Mouse (Mus musculus) spleen, adult 12 weeks (tissue): ENCODE measurements around the gene Tmem69.

Experiments used
- DNase-seq: peaks from one replicate; pipeline ENCODE4 v3.0.0; 2022; ENCODE audit warnings: low spot score

Tmem69 gene

GRCm38 (mm10) chr4:116555413-116556300 lies at the start of gene Tmem69:
Gene Tmem69, minus strand, starts transcription at chr4:116555936.
- DNase-seq, result peak; percentile 65

GRCm38 (mm10) chr4:116596978-116597881 lies 41.5 kb upstream of the Tmem69 start:
- peak; percentile 75 for DNase-seq

- no peak for DNase-seq
These were observed 40.6 kb upstream of the Tmem69 start, which contains the start of gene Ccdc17 for GRCm38 (mm10) chr4:116596379-116596778. Gene Ccdc17, plus strand, starts transcription at chr4:116596654.

- no peak for DNase-seq
These were observed 40.1 kb upstream of the Tmem69 start for GRCm38 (mm10) chr4:116595793-116596192.

- no peak for DNase-seq
These were observed 2.6 kb upstream of the Tmem69 start for GRCm38 (mm10) chr4:116558151-116558882.

GRCm38 (mm10) chr4:116557306-116558121 lies 1.8 kb upstream of the Tmem69 start, which contains the start of gene Gpbp1l1:
Gene Gpbp1l1, plus strand, starts transcription at chr4:116557658.
- DNase-seq, result peak; percentile 98

GRCm38 (mm10) chr4:116556561-116557305 lies 997 bp upstream of the Tmem69 start:
- peak; percentile 92 for DNase-seq

GRCm38 (mm10) chr4:116553035-116553434 lies 2.7 kb downstream of the Tmem69 start:
- no peak for DNase-seq

GRCm38 (mm10) chr4:116550432-116550831 lies 5.3 kb downstream of the Tmem69 start:
- no peak for DNase-seq

GRCm38 (mm10) chr4:116537737-116538136 lies 18.0 kb downstream of the Tmem69 start:
- no peak for DNase-seq

- DNase-seq, result no peak
These were observed 19.4 kb downstream of the Tmem69 start for GRCm38 (mm10) chr4:116536351-116536750.

GRCm38 (mm10) chr4:116531109-116531508 lies 24.6 kb downstream of the Tmem69 start:
- DNase-seq, result no peak

- DNase-seq, result peak; percentile 95
These were observed 48.1 kb downstream of the Tmem69 start, which contains the start of gene Ipp for GRCm38 (mm10) chr4:116507425-116508218. Gene Ipp, plus strand, starts transcription at chr4:116507549.

GRCm38 (mm10) chr4:116506886-116507424 lies 48.8 kb downstream of the Tmem69 start:
- DNase-seq, result peak; percentile 4
